Mouse (Mus musculus) liver, embryonic 14.5 days (tissue): ENCODE measurements at regions not wholly inside any gene's neighbourhood (a gene's known extent, or its start where the extent isn't known, plus 50 kb on each side); places are given as distances from the start of the nearest gene placed in this dataset.

Experiments used
- CTCF ChIP-seq: IDR thresholded peaks from 2 replicates; pipeline ENCODE4 v1.5.1; 2016; ENCODE audit warnings: antibody characterized with exemption, low read depth, control low read depth
- EP300 ChIP-seq: IDR thresholded peaks from 2 replicates; pipeline ENCODE4 v1.6.1; 2016; ENCODE audit warnings: antibody characterized with exemption, low read depth

GRCm38 (mm10) chr3:40243499-40244101 lies 287.5 kb upstream of the Intu start:
- TF ChIP-seq CTCF = no peak
- TF ChIP-seq EP300 = no peak
